Mouse (Mus musculus) hindbrain, embryonic 12.5 days (tissue): ENCODE measurements around the gene Hoxb5. TPM values are rescaled to one million over a fixed set of nuclear protein-coding genes. Genes with fewer than 3 reads are reported as not detected.

Source experiments
- ATAC-seq: fragments of 200-750 bp; cut with Nextera tagmentation; 2 replicates; pipeline ENCODE4 v1.8.0; 2017; ENCODE audit warnings: moderate TSS enrichment; ENCODE audit not compliant: low FRiP score
- H3K27ac ChIP-seq: fragments of 300-500 bp; sonication (generic); 2 replicates; pipeline ENCODE4 v1.5.1; 2016; ENCODE audit warnings: mild to moderate bottlenecking
- H3K27me3 ChIP-seq: fragments of 300-500 bp; sonication (generic); 2 replicates; pipeline ENCODE4 v1.6.1; 2016; ENCODE audit warnings: mild to moderate bottlenecking
- H3K36me3 ChIP-seq: fragments of 300-500 bp; sonication (generic); 2 replicates; pipeline ENCODE4 v1.6.1; 2016; ENCODE audit warnings: mild to moderate bottlenecking
- H3K4me1 ChIP-seq: fragments of 300-500 bp; sonication (generic); 2 replicates; pipeline ENCODE4 v1.6.1; 2016
- H3K4me2 ChIP-seq: fragments of 300-500 bp; sonication (generic); replicated peaks from 2 replicates; pipeline ENCODE4 v1.6.1; 2016; ENCODE audit warnings: mild to moderate bottlenecking
- H3K4me3 ChIP-seq: fragments of 300-500 bp; sonication (generic); 2 replicates; pipeline ENCODE4 v1.5.1; 2016; ENCODE audit warnings: mild to moderate bottlenecking
- H3K9ac ChIP-seq: fragments of 300-500 bp; sonication (generic); 2 replicates; pipeline ENCODE4 v1.6.1; 2016; ENCODE audit warnings: mild to moderate bottlenecking, moderate library complexity
- H3K9me3 ChIP-seq: fragments of 300-500 bp; sonication (generic); replicated peaks from 2 replicates; pipeline ENCODE4 v1.6.1; 2016; ENCODE audit warnings: mild to moderate bottlenecking
- WGBS: fragments of 180-500 bp; shearing (Covaris S2); methylation state at CpG from one replicate; pipeline ENCODE4 v1.1.7; 2016; 5-methylcytosine and 5-hydroxymethylcytosine counted together
- polyA plus RNA-seq: library from polyadenylated mRNA; unstranded; fragments of >200 nt; fragmentation: Nextera tagmentation; extraction: Ambion mirVana; gene quantifications from 2 replicates; pipeline ENCODE4 v1.2.1, GENCODE M21; 2016

Hoxb5 gene
- polyA plus RNA-seq, 1 experiment from 2014 or later: 74.3 TPM

- Histone ChIP-seq H3K27ac (no peak overlapping the region), H3K9me3 (no peaks in the 10 kb centered on the region), H3K36me3 (no peaks in the 10 kb centered on the region), H3K4me3 (no peak overlapping the region), H3K4me1 (no peaks in the 10 kb centered on the region; the same call in 1 of the 2 replicates), H3K27me3 (peaks cover 98% of the 10 kb centered on the region), H3K9ac (no peak overlapping the region), H3K4me2 (no peak overlapping the region)
- ATAC-seq: no peak
- WGBS: under 1% methylated on average over 33 of the region's 33 CpGs
These were observed 39.3 kb upstream of the Hoxb5 start for GRCm38 (mm10) chr11:96263636-96264389.

GRCm38 (mm10) chr11:96264390-96265020 is 38.6 kb upstream of the Hoxb5 start:
- H3K27me3 ChIP-seq: peaks cover 98% of the 10 kb centered on the region
- no peak for ATAC-seq

GRCm38 (mm10) chr11:96265954-96266353 is 37.2 kb upstream of the Hoxb5 start:
- no peaks in the 10 kb centered on the region for H3K36me3 ChIP-seq
- H3K4me2 ChIP-seq: no peak overlapping the region
- H3K4me3 ChIP-seq: no peak overlapping the region
- no peaks in the 10 kb centered on the region for H3K4me1 ChIP-seq
- ATAC-seq: no peak
- H3K9ac ChIP-seq: no peak overlapping the region
- H3K27me3 ChIP-seq: peaks cover 98% of the 10 kb centered on the region
- 0% methylated on average over 7 of the region's 7 CpGs for WGBS
- H3K27ac ChIP-seq: no peak overlapping the region
- no peaks in the 10 kb centered on the region for H3K9me3 ChIP-seq

More at GRCm38 (mm10) chr11:96264390-96265020, 38.6 kb upstream of the Hoxb5 start:
- Histone ChIP-seq H3K4me2 (no peak overlapping the region), H3K9me3 (no peaks in the 10 kb centered on the region), H3K36me3 (no peaks in the 10 kb centered on the region), H3K4me3 (no peak overlapping the region), H3K4me1 (no peaks in the 10 kb centered on the region; the same call in 1 of the 2 replicates), H3K9ac (no peak overlapping the region), H3K27ac (no peak overlapping the region)
- under 1% methylated on average over 8 of the region's 8 CpGs for WGBS

- no peak for ATAC-seq
- 9% methylated on average over 7 of the region's 7 CpGs for WGBS
- peaks cover 98% of the 10 kb centered on the region for H3K27me3 ChIP-seq
- H3K4me2 ChIP-seq: no peak overlapping the region
- no peak overlapping the region for H3K4me3 ChIP-seq
- peaks cover 3% of the 10 kb centered on the region; the same call in 1 of the 2 replicates for H3K4me1 ChIP-seq
- no peaks in the 10 kb centered on the region for H3K9me3 ChIP-seq
- no peak overlapping the region for H3K9ac ChIP-seq
- no peaks in the 10 kb centered on the region for H3K36me3 ChIP-seq
- H3K27ac ChIP-seq: no peak overlapping the region
These were observed 35.9 kb upstream of the Hoxb5 start for GRCm38 (mm10) chr11:96267021-96267920.

GRCm38 (mm10) chr11:96268031-96268745 is 34.9 kb upstream of the Hoxb5 start:
- Histone ChIP-seq H3K27ac (no peak overlapping the region), H3K4me1 (peaks cover 6% of the 10 kb centered on the region), H3K36me3 (no peaks in the 10 kb centered on the region), H3K27me3 (peaks cover 98% of the 10 kb centered on the region), H3K9me3 (no peaks in the 10 kb centered on the region), H3K9ac (no peak overlapping the region), H3K4me3 (no peak overlapping the region), H3K4me2 (no peak overlapping the region)
- ATAC-seq: no peak
- 4% methylated on average over 1 of the region's 1 CpGs for WGBS

- H3K4me1 ChIP-seq: peaks cover 6% of the 10 kb centered on the region
- H3K4me2 ChIP-seq: no peak overlapping the region
- 1% methylated on average over 19 of the region's 19 CpGs for WGBS
- no peaks in the 10 kb centered on the region for H3K9me3 ChIP-seq
- no peak overlapping the region for H3K9ac ChIP-seq
- H3K27ac ChIP-seq: no peak overlapping the region
- peaks cover 98% of the 10 kb centered on the region for H3K27me3 ChIP-seq
- H3K36me3 ChIP-seq: no peaks in the 10 kb centered on the region
- ATAC-seq: no peak
- H3K4me3 ChIP-seq: no peak overlapping the region
These were observed 33.3 kb upstream of the Hoxb5 start for GRCm38 (mm10) chr11:96269869-96270268.

GRCm38 (mm10) chr11:96270996-96271540 is 32.1 kb upstream of the Hoxb5 start, which contains the start of gene Hoxb9:
TSS of gene Hoxb9 (plus strand) at chr11:96271457.
- Histone ChIP-seq H3K4me2 (0 out of 2 replicates have a peak within 1 kb of the TSS, but pooled peaks have one; percentile 15), H3K9ac (peak within 1 kb of the TSS; percentile 23; the same call in 1 of the 2 replicates), H3K4me3 (peak within 1 kb of the TSS; percentile 23), H3K4me1 (peaks cover 6% of the 10 kb centered on the region), H3K9me3 (no peaks in the 10 kb centered on the region), H3K36me3 (no peaks in the 10 kb centered on the region), H3K27me3 (peaks cover 98% of the 10 kb centered on the region), H3K27ac (no peak within 1 kb of the TSS)
- ATAC-seq: no peak
- 1% methylated on average over 40 of the region's 40 CpGs for WGBS

- H3K4me1 ChIP-seq: peaks cover 6% of the 10 kb centered on the region
- no peaks in the 10 kb centered on the region for H3K36me3 ChIP-seq
- H3K4me2 ChIP-seq: 0 out of 2 replicates have a peak overlapping the region, but pooled peaks have one; percentile 15
- WGBS: under 1% methylated on average over 52 of the region's 52 CpGs
- no peak overlapping the region for H3K27ac ChIP-seq
- peaks cover 98% of the 10 kb centered on the region for H3K27me3 ChIP-seq
- H3K9me3 ChIP-seq: no peaks in the 10 kb centered on the region
- no peak overlapping the region; the same call in 1 of the 2 replicates for H3K9ac ChIP-seq
- no peak for ATAC-seq
- H3K4me3 ChIP-seq: peak overlapping the region; percentile 23
These were observed 31.6 kb upstream of the Hoxb5 start for GRCm38 (mm10) chr11:96271541-96272011.

- peaks cover 98% of the 10 kb centered on the region for H3K27me3 ChIP-seq
- no peaks in the 10 kb centered on the region for H3K36me3 ChIP-seq
- H3K9ac ChIP-seq: peak overlapping the region; percentile 23; the same call in 1 of the 2 replicates
- 1% methylated on average over 53 of the region's 58 CpGs for WGBS
- H3K4me1 ChIP-seq: peaks cover 6% of the 10 kb centered on the region
- no peaks in the 10 kb centered on the region for H3K9me3 ChIP-seq
- 0 out of 2 replicates have a peak overlapping the region, but pooled peaks have one; percentile 15 for H3K4me2 ChIP-seq
- H3K4me3 ChIP-seq: peak overlapping the region; percentile 23; the same call in 1 of the 2 replicates
- no peak for ATAC-seq
- H3K27ac ChIP-seq: no peak overlapping the region
These were observed 30.9 kb upstream of the Hoxb5 start for GRCm38 (mm10) chr11:96272024-96272921.

- peaks cover 100% of the 10 kb centered on the region for H3K27me3 ChIP-seq
- H3K4me3 ChIP-seq: no peak overlapping the region
- peaks cover 6% of the 10 kb centered on the region for H3K4me1 ChIP-seq
- no peak overlapping the region for H3K27ac ChIP-seq
- H3K4me2 ChIP-seq: no peak overlapping the region
- H3K9me3 ChIP-seq: no peaks in the 10 kb centered on the region
- ATAC-seq: no peak
- WGBS: 5% methylated on average over 10 of the region's 10 CpGs
- H3K36me3 ChIP-seq: no peaks in the 10 kb centered on the region
- no peak overlapping the region for H3K9ac ChIP-seq
These were observed 28.7 kb upstream of the Hoxb5 start for GRCm38 (mm10) chr11:96274428-96274827.
